Mouse (Mus musculus) yolk sac, embryonic 10.5 days (tissue): ENCODE data around the gene Gusb.

Experiments
- DNase-seq: peaks from one replicate; pipeline ENCODE4 v3.0.0-alpha.2; 2017; ENCODE audit warnings: low spot score

Gusb gene

DNA sequence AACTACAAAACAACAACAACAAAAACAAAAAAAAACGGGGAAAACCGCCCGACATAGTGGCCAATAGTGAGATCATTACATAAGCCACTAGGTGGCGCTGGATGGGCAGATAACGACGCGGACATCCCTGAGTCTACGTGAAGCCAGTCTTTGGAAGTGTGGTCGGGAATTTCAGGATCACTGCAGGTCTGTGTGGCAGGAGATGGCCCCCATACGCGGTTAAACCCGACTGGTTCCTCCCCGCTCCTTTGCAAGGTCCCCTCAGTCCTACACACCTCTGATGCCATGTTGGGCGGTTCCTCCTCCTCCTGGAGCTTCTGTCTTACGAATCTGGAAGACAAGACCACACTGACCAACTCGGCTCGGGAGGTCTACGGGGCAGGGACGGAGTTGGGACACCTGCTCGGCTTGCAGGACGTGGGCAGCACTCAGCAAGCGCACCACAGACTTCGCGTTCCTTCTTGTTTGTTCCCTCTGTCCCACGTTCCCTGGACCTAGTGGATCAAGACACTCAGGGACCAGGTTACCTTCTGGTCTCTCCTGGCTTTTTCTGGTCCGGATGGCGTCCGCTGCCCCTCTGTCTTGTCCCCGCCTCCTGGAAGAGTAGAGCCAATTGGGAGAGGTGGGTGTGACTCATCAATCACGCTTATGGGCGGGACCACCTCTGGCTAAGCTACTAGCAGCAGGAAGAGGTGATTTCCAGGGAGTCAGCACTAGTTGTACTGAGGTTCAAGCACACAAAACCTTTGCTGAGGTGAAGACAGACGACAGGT, 21.1 kb upstream of the Gusb start:
- DNase-seq, result peak; percentile 94

DNA sequence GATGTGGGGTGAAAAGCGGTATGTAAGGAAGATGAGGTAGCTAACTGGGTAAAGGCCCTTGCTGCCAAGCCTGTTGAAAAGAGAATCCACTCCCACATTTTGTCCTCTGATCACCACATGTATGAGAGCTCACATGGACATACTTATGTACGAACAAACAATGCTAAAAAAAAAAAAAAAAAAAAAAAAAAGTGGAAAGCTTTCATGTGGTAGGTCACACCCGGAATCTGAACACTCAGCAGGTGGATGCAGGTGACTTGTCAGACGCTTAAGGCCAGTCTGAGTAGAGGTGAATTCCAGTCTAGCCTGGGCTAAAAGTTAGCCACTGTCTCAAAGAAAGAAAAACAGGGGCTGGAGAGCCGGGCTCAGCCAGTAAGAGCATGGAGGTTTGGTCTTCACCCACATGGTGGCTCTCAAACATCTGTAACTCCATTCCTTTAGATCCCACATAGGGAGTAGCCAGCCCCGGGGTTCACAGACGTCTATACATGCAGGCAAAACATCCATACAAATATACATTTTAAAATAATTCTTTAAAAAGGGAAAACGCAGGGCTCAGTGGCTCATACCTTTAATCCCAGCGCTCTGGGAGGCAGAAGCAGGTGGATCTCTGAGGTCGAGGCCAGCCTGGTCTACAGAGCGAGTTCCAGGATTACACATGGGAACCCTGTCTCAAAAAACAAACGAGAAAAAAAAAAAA, 20.4 kb upstream of the Gusb start:
- DNase-seq, result no peak

DNA sequence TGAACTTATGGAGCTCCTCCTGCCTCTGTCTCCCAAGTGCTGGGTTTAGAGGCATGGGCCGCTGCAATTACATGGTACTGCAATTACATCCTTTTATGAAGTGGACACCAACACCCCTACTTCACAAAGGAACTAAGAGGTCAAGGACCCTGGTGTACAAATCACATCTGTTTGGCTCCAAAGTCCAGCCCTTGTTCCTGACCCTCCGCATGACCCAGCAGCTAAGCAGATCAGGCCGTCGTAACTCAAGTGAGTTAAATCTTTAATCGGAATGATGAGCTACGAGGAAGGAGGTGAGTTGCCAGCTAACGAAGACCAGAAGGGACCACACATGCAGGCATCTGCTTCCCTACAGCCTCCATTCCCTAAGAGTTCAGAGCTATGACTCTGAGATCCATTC, 19.5 kb upstream of the Gusb start:
- peak; percentile 80 for DNase-seq

DNA sequence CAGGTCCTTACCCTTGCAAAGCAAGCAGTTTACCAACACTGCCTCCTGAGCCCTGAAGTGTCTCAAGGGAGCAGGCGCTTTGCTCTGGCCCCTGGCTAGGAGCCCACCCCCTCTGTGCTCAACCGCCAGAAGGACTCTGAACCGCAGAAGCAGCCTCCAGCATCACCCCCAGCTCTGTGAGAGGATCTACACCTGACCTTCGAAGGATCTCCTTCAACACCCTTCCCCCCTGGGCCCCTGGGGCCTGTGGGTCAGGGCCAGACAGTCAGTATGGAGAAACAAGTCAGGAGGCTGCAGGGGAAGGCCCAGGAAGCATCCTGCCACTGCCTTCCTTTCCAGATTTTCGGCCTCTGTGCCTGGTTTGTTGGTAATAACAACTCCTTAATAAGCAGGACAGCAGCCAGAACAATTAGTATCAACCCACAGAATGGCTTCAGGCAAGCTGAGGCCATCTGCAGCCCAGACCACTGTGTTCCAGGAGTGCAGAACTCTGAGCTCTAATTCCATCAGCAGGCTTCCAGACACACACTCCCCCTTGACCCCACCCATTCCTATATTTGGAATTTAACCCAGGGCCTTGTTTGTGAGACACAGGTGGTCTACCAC, 18.6 kb upstream of the Gusb start:
- peak; percentile 69 for DNase-seq

DNA sequence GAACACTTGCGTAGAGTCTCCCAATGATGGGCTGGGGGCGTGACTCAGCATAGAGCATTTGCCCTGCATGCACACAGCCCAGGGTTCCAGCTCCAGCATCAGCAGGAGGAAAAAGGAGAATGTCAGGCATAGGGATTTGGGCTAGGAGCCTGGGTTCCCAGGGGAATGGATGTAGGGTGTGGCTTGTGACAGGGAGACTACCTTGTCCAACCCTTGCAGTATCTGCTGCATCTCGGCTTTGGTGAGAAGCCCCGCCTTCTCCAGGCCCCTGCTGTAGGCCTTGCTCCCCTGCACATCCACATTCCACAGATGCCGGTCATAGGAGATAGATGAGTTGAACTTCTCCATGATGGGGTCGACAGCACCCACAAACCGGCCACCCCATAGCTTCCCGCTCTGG, 16.6 kb upstream of the Gusb start:
- peak; percentile 46 for DNase-seq

DNA sequence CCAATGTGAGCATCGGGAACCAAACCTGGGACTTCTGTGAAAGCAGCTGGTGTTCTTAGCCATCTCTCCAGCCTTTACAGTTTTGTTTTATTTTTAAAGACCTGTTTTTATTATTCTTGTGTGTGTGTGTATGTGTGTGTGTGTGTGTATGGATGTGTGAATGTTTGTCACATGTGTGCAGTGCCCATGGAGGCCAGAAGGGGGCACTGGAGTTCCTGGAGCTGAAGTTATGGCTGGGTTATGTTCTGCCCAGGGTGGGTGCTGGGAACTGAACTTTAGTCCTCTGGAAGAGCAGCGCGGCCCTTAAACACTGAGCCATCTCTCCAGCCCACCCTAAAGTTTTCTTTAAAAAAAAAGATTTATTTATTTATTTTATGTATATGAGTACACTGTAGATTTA, 12.3 kb upstream of the Gusb start:
- DNase-seq, result no peak

DNA sequence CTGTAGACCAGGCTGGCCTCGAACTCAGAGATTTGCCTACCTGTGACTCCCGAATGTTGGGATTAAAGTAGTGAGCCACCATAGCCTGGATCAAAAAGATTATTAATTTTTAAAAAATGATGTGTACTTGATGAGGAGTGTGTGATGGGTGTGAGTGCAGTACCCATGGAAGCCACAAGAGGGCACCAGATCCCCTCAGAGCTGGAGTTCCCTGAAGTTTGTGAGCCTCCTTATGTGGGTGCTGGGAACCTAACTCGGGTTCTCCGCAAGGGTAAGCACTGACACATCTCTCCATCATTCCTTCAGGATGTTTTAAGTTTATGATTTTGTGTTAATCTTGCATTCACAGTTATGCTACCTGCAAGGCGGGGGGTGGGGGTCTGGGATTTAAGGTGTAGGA, 8.1 kb upstream of the Gusb start:
- DNase-seq, result no peak

DNA sequence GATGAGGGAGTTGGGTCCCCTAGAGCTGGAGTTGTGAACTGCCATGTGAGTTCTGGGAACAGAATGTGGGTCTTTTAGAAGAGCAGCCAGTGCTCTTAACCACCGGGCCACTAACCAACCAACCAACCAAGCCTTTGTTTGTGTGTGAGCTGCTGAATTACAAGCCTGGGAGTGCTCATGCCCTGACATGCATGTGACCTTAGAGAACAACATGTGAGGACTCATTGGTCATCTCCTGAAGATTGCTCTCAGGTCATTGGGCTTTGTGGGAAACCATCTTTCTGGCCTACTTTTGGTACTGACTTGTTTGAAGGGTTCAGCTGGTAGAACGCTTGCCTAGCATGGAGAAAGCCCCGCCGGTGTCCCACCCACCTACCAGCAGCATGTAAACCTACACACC, 6.9 kb upstream of the Gusb start:
- DNase-seq, result no peak

DNA sequence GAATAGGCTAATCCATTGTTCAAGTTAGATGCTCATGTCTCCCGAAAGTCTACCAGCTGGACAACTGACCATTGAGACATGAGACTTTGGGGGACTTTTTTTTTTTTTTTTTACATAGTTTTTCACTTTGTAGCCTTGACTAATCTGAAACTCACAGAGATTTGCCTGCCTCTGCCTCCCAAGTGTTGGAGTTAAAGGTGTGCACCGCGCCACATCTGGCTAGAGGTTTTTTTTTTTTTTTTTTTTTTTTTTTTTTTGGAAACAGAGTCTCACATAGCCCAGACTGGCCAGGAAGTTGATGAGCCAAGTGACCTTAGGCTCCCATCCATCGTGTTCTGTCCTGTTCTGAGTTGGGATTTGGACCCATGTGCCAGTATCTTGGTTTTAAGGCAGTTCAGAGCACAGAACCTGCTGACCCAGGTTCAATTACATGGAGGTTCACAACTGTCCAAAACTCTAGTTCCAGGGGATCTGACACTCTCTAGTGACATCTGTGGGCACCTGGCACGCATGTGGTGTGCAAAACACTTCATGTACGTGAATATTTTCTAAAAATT, 5.3 kb upstream of the Gusb start:
- no peak for DNase-seq

DNA sequence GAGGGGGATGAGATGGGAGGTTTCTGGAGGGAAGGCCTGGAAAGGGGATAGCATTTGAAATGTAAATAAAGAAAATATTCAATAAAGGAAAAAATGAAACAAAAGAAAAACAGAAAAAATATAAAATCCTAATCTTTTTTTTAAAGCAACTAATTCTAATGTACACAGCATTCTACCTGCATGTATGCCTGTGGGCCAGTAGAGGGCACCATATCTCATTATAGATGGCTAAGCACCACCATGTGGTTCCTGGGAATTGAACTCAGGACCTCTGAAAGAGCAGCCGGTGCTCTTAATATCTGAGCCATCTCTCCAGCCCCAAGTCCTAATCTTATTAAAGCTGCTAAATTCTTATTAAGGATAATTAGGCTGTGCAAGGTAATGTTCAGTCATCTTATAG, 4.5 kb upstream of the Gusb start:
- DNase-seq, result no peak

DNA sequence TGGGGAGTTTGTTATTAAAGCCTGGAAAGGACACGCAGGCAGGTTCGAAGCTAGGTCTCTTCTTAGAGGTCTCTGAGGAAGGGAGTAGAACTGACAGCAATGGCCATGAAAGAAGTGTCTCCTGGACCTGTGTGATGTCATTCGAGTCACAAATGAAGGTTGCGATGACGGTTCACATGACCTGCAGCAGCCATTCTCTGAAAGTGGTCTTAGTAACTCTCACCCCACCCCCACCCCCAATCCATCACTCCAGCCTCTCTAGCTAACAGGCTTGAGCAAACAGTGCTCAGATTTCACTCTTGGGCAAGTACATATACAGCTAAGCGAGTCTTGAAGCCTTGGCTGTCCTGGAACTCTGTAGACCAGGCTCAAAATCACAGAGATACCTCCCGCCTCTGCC, 380 bp upstream of the Gusb start:
- peak; percentile 28 for DNase-seq

DNA sequence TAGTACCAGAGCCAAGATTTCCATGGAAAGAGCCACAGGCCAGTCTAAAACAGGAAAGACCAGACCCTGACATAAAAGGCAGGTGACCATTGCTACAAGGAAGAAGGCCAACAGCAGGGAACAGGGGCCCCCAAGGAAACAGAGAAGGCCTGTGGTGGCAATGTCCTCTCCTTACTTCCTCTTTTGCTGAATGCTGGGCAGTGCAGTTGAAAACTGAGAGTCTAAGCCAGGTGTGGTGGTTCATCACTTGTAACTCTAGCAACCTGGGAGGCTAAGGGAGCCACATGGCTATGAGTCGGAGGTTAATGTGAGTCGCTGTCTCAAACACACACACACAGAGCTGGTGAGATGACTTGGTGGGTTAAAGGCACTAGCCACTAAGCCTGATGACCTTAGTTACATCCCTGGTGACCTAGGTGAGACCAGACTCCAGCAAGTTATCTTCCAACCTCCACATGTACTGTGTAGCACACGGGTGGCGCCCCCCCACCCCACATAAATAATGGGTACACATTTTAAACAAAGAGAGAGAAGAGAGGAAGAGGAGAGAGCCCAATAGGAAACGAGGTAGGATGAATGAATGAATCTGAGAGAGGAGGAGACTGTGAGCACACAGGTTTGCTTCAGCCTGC, 1.4 kb downstream of the Gusb start:
- DNase-seq, result no peak

DNA sequence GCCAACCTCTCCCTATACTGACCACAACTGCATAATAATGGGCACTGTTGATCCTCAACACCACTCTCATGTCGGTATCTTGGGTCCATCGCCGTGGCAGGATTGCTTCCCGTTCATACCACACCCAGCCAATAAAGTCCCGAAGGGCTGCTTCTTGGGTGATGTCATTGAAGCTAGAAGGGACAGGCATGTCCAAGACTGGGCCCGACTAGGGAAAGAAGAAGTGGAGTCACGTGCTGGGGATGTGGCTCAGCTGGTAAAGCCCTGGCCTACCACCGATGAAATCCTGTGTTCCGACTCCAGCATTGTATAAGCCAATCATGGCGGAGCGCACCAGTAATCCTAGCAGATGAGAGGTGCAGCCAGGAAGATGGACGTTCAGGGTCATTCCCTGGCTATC, 2.1 kb downstream of the Gusb start:
- no peak for DNase-seq

DNA sequence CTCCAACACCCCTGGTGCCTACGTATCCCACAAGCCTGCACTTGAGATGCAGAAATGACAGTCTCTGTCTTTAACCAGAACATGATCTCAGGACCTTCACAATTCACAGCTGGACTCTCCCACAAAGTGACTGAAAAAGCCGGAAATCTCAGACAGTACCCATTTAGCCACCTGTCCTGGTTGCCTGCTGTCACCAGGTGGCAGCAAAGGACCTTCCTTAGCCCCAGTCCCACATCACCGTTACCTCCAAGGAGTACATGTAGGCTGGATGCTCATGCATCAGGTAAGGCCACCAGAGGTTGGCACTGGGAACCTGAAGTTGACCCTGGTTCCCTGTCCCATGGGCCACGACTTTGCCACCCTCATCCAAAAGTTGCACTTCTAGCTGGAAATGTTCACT, 3.8 kb downstream of the Gusb start:
- peak; percentile 37 for DNase-seq

DNA sequence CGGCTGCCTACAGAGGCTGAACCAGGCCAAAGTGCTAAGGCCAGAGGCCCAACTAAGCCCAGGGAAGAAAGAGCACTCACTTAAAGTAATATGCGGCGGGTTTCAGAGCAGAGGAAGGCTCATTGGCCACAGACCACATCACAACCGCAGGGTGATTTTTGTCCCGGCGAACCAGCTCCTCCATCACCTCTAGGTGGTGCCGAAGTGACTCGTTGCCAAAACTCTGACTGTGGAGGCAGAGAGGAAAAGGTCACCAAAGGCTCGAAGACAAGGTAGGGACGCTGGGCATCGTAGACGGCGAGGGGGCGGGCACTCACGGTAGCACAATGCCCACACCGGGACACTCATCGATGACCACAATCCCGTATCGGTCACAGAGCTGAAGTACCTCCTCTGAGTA, 5.1 kb downstream of the Gusb start:
- DNase-seq, result no peak

DNA sequence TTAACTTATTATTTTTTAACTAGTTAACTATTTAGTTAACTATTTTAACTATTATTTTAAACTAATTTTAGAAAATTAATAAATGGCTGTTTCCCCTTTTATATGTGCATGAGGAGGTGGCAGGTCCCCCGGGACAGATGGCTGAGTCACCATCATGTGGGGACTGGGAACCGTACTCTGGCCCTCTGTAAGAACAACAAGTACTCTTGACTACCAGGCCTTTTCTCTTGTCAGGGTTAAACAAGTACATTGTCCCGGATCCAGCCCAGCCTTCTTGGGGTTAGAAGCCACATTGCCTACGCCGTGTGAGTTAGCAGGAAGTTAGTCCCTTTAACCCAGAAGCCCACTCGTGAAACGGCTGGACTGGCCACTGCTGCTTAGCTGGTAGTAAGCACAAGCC, 7.9 kb downstream of the Gusb start:
- no peak for DNase-seq

DNA sequence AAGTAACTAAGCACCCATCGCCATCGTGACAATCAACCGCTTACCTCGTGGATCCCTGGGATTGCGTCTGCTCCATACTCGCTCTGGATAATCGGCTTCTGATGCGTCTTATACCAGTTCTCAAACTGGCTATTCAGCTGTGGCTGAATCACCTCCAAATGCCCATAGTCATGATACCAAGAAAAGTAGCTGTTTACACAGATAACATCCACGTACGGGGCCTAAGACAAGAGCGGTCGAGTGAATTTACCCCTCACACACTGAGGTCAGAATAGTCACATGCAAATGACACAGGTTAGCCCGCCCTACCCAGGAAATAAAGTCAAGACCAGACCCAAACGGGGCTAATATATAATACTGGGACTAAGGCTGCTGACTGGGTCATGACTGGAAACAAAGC, 9.5 kb downstream of the Gusb start:
- no peak for DNase-seq

DNA sequence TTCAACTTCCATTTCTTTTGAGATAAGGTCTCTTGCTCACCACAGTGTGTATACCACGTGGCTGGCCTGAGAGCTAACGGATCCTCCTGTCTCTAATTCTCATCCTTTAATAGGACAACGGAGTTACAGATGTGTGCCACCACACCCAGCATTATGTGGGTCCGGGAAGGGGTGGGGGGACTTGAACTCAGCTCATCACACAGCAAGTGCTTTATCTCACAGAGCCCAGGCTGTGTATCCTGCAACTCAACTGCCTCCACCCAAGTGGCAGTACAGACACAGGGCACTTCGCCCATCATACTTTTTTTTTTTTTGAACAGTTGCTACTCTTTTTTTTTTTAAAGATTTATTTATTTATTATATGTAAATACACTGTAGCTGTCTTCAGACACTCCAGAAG, 11.0 kb downstream of the Gusb start:
- DNase-seq, result no peak

DNA sequence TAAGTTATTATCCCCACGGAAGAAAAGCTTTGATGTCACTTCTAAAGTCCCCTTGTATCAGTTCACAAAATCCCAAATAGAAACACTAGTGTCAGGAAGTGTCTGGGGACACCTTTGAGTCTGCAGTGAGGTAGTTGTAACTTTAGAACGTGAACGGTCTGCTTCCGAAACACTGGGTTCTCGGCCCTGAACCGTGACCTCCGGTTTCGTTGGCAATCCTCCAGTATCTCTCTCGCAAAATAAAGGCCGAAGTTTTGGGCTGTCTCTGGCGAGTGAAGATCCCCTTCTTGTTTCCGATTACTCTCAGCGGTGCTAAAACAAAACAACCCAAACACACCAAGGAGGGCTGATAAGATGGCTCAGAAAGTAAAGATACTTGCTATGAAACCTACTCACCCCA, 13.5 kb downstream of the Gusb start:
- DNase-seq, result no peak

DNA sequence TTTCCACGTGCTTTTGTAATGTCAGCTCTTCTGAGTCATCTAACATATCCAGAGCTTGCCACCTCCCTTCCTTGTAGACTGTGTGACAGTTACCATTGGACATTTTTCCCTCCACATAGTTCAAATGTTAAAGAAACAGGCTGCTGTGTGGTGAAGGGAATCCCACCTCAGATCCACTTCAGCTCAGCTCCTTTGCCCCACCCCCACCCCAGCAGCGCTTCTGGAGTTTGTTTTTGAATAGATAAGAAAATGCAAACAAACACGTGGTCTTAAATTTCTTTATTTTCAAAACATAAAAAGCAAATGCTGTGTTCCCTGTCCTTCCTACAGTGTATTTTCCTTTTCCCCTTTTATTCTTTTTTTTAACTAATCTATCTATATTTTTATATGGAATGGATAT, 22.6 kb downstream of the Gusb start:
- no peak for DNase-seq

DNA sequence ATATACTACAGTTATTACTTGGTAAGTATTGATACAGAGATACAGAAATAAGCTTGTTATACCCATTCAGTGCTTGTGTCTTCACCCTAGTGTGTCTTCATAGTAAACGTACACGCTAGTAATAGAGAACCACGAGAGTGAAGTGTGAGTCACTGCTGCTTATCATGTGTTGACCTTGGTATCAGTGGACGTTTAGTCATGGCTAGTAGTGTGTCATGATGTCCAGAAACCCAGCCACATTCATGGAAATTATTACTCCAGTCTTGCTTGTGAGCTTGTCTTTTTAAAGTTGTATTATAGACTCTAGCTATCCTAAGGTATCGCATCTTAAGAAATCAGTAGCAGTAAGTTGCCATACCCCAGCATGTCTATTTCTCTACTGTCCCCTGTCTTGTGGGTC, 24.2 kb downstream of the Gusb start:
- DNase-seq, result no peak

DNA sequence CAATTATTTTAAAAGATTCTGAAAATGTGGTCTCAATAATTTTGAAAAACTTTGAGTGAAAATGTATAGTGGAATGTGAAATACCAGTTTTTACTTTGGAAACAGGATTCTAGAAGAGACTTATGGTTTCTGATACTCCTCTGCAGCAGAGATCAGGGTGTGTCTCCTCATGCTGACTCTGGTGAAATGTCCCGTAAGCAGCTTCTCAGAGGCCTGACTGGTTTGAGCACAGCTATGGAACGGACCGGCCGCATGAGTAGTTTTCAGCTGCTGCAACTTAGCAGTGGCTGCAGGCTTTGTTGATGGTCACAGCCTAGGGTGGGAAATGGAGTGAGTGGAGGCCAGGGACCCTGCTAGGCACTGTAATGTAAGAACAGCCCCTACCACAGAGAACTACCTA, 25.1 kb downstream of the Gusb start:
- DNase-seq, result no peak

DNA sequence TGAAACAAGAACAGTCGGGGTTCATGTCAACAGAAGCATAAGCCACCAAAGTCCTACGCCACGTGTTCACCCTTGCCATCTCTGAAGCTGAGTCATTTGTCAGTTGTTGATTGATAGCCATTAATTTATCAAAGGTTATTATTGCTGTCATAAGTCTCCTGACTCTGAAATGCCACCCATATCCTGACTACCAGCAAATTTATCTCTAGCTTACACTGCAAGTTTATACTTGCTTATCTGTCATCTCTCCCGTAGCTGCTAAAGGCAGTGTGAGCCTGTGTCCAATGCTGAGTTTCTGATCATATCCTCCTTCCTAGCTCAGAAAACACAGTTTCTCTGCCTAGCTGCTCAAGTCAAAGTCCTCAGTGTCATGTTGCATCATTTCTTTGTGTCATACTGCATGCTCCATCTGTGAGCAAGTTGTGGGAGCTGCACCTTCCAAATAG, 28.0 kb downstream of the Gusb start:
- no peak for DNase-seq
